Mouse (Mus musculus): ENCODE measurements around the gene Fam163b.

Fam163b gene

DNA sequence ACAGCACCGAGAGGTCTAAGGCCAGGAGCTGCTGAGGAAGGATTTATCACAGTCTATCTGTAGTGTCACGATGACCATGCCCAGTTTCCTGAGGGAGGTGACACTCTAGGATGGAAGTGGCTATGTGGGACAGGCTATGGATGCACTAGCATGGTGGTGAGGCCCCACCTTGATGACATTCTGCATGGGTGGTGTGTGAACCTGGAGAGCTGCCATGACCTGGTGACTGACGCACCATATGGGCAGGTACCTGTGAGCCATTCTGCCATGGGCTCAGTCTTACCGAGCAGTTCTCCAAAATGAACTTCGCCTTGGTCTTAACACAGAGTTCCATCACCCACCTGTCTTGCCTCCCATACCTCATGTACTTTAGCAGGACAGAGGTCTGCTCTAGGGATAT is 54.7 kb downstream of the Fam163b start:
- no peak for DNase-seq (ENCODE audit: low read depth, low spot score)

DNA sequence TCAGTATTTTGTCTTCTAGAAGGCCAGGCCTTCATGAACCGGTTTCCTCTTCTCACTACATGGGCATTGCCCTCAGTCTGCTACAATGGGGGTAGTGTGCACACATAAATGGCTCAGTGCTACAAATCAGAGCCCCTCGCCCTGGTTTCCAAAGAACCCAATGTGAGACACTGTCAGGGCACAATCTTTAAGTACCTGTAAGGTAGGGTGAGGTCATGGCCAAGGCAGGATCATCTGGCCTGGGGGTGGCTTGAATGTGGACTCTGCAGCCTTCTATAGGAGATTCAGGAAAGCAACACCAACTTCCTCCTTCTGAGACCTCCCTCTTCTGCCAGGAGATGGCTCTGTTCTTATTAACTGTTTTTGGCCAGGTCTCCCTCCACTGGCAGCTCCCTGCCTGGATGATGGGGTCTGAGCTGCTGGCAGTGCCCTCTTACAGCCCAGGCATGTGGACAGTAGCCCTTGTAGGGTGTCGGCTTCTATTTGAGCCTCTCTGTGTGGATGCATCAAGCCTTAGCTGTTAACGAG is 55.7 kb downstream of the Fam163b start:
- DNase-seq (ENCODE audit: low read depth, low spot score): no peak

DNA sequence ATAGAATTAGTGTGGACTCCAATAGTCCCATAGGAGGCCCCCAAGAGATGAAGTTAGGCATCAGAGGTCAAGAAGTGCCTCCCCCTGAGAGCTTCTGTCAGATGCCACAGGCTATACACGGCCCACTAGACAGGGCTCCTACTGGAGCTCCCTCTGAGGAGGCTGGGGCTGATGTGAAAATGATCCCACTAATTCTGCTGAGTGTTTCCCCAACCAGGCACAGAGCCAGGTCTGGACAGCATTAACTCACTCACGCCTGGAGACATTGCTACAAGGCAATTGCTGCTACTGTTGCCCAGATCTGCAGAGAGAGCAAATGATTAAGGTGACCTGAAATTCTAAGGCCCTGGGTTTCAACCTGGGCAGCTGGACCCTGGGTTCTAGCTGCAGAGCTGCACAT is 56.5 kb downstream of the Fam163b start:
- no peak for DNase-seq (ENCODE audit: low read depth, low spot score)

DNA sequence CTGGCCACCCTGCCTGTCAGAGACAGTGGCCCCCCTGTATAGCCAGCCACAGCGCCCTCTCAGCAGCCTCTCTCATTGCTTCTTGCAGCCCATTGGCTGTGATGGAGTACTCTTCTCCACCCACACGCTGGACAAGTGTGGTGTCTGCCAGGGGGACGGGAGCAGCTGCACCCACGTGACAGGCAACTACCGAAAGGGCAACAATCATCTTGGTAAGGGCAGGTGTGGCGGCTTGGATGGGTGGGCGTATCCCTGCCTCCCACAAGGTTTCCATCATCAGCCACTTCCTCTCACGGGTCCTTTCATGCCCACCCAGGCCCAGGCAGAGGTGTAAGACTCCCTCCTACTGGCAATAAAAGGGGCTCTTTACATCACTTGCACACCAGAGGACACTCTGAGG is 57.3 kb downstream of the Fam163b start:
- DNase-seq (ENCODE audit: low read depth, low spot score): no peak

DNA sequence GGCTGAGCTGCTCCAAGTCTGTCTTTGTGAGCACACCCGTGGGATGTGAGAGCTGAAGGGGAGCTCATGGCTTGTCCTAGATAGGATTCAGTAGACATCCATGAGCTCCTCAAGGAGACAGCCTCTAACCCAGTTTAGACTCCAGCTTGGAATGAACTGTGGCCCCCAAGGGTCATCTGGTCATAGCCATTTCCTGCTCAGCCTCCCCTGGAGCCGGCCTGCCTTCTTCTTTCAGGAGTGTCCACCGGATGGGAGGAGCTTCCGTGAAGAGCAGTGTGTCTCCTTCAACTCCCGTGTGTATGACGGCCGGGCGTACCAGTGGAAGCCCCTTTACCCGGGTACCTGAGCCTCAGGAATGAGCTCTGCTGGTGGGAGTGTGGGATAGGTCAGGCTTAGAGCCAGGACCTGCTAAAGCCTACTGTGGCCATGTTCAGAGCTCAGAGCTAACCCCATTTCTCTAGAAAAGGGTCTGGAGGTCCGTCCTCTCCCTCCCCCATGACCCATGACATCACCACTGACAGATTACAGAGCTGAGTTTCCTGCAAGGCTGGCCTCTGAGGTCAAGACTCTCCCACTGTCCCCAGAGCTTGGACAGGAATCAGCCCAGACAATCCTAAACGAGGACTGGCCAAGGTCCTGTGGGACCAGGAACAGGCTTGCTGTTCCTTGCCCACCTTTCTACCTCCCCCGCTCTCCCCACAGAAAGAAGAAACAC is 58.4 kb downstream of the Fam163b start:
- DNase-seq (ENCODE audit: low read depth, low spot score): no peak

- DNase-seq (ENCODE audit: low read depth, low spot score): no peak
These were observed 62.6 kb downstream of the Fam163b start for GRCm38 (mm10) chr2:27079649-27080048.

DNA sequence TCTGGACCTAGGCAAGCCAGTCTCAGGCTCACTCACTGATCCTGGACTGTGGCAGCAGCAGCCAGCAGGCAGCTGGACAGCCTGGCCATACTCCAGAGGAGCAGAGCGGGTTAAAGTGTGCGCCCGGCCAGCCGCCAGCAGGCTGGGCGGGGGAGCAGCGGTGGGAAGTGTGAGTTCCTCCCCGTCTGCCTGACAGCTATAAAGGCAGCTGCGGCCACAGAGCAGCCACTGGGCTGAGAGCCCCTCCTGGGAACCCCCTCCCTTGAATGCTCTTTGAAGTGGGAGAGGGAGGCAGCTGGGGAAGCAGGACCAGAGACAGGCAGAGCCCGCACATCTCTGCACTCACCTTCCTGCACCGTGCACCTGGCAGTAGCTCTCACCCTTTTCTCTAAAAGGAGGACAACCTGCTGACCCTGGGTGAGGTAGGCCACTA is 63.1 kb downstream of the Fam163b start, which contains the start of gene Adamtsl2:
Gene Adamtsl2, plus strand, starts transcription at position 228 of the 433 bp plus-strand sequence.
- no peak for DNase-seq (ENCODE audit: low read depth, low spot score)

DNA sequence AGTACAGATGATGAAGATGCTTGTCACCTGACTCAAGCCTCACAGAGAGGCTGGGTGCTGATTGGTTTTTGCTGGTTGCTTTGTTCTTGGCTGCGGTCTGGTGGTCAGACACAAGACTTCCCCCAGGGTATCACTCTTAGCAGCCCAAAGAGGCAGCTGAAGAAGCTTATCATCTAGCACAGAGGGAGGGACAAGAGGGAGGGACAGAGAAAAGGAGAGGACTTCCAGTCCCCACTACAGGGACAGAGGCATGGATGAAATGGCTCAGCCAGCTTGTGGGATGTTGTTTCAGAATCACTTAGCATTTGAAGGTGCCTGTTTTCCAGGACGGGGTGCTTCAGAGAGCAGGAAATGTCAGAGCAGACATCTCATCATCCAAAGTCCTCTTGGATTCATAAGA is 64.0 kb downstream of the Fam163b start:
- DNase-seq (ENCODE audit: low read depth, low spot score): no peak

- DNase-seq (ENCODE audit: low read depth, low spot score): peak; percentile 17
These were observed 64.5 kb downstream of the Fam163b start for GRCm38 (mm10) chr2:27077655-27078244.

DNA sequence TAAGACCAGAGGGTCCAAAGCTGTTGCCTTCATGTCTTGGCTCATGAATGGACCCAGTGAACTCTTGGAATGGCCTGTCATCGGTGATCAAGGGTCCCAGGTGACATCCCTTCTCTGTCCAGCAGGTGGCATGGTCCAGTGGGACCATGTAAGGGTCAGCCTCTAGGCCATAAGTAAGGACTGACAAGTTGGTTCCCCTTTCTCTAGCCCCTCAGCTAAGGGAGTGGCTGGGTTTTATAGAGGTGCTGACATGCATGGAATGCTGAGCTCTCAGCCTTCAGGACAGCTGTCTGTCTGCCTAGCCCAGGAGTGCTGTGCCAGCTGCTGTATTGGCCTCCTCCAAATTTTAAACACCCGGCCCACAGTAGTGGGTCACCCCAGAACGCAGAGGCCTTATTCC is 66.8 kb downstream of the Fam163b start:
- DNase-seq (ENCODE audit: low read depth, low spot score): peak; percentile 36

- DNase-seq (ENCODE audit: low read depth, low spot score): no peak
These were observed 67.5 kb downstream of the Fam163b start for GRCm38 (mm10) chr2:27074804-27075203.

DNA sequence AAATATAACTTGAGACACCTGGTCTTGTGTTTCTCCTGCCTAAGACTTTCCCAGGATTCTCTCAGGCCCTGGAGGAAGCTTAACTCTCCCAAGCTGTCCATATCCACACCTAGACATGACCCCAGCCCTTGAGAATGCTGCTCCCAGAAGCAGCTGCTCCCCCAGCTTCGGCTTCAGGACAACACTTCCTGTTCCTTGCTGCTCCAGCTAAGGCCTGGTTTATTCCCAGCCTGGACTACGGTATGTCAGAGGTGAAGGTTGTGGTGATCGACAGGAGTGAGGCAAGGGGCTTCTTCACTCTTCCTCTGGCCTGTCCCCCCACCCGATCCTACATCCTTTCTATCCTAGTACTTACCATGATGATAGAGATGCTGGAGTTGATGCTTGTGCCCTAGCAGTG is 68.9 kb downstream of the Fam163b start:
- no peak for DNase-seq (ENCODE audit: low read depth, low spot score)

DNA sequence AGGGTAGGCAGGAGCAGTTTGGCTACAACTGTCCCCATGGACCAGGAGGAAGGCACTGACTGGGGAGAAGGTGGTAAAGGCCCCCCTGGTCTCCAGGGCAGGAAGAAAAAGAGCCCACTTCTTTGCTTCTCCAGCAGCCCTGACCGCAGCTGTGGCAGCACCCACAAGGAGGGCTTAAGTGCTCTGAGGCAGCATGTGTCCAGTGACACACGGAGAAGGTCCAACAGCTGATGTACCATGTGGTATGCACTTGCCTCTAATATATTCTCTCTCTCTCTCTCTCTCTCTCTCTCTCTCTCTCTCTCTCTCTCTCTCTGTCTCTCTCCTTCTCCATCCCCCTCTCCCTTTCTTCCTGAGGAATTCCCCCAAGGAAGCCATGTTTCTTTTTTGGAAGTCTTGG is 70.3 kb downstream of the Fam163b start, which contains the start of gene Mymk:
Gene Mymk, minus strand, starts transcription at position 202 of the 400 bp plus-strand sequence.
- DNase-seq (ENCODE audit: low read depth, low spot score): no peak

- no peak for DNase-seq (ENCODE audit: low read depth, low spot score)
These were observed 71.2 kb downstream of the Fam163b start for GRCm38 (mm10) chr2:27071137-27071536.

DNA sequence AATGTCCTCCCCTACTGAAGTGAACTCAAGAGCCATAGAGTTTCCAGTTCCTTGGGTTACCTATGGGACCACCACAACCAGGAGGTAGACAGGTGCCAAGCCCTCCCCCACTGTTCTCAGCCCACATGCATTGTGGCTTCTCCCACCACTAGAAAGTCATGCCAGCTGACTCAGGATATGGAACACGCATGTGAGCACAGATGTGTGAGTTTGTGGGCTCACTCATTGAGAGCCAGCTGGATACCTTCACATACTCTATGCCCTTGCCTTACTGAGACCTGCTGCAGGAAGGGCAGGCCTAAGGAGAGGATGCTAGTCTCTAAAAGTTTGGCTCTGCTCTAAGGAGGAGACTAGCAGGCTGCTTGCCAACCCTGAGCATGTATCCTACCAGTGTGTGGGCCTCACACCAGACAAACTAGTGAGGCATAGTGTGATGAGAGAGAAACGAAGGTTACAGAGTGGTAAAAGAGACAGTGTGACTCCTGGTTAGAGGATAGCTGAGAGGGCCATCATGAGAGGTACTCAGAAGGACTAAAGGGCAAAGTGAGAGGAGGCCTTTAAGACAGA is 72.0 kb downstream of the Fam163b start:
- DNase-seq (ENCODE audit: low read depth, low spot score): no peak

DNA sequence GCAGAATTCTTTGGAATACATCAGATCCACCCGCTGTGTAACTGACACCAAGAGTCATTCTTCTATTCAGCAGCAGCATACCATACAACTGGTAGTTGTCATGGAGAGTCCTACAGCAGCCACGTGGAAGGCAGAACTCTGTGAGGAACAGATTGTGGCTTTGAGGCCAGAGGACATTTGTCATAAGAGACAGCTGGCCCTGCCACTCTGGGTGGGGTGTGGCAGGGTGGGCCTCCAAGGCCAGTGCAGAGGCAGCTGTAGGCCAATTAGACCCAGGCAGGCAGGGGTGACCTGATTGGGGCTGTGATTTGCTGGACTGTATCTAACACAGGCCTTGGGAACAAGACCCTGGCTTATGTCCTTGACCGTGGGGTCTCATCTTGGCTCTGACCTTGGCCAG is 72.6 kb downstream of the Fam163b start:
- no peak for DNase-seq (ENCODE audit: low read depth, low spot score)

GRCm38 (mm10) chr2:27067996-27068395 is 74.3 kb downstream of the Fam163b start:
- DNase-seq (ENCODE audit: low read depth, low spot score): no peak

DNA sequence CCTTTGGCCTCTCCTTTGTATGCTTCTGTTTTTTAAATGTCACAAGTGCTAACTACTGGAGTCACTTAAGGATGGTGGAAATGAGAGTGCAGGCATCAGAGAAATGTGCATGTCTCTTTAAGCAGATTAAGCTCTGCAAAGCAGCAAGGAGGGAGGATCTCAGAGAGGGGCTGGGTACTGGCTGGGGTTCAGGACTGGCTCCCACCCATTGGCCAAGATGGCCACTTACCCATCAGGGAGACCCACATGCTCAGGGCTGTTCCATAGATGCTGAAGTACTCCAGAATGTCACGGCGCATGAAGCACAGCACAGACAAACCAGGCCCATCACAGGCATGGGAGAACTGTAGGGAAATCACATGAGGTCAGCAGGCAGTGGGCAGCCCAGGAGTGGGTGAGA is 75.2 kb downstream of the Fam163b start:
- DNase-seq (ENCODE audit: low read depth, low spot score): no peak

Measured in R1 (cell line).